Mouse (Mus musculus) hindbrain, embryonic 15.5 days (tissue): ENCODE data around the gene 4930512M02Rik. TPM values are rescaled to one million over a fixed set of nuclear protein-coding genes. Genes with fewer than 3 reads are reported as not detected.

Experiments used
- ATAC-seq: fragments of 200-750 bp; cut with Nextera tagmentation; 2 replicates; pipeline ENCODE4 v1.8.0; 2017; ENCODE audit warnings: low read depth, moderate number of reproducible peaks, moderate TSS enrichment; ENCODE audit not compliant: low FRiP score
- H3K27ac ChIP-seq: fragments of 300-500 bp; sonication (generic); replicated peaks from 2 replicates; pipeline ENCODE4 v1.5.1; 2015; ENCODE audit warnings: mild to moderate bottlenecking, inconsistent platforms
- H3K27me3 ChIP-seq: fragments of 300-500 bp; sonication (generic); 2 replicates; pipeline ENCODE4 v1.6.1; 2015; ENCODE audit warnings: control low read depth, inconsistent platforms
- H3K36me3 ChIP-seq: fragments of 300-500 bp; sonication (generic); 2 replicates; pipeline ENCODE4 v1.6.1; 2015; ENCODE audit warnings: control low read depth, inconsistent platforms
- H3K4me1 ChIP-seq: fragments of 300-500 bp; sonication (generic); replicated peaks from 2 replicates; pipeline ENCODE4 v1.6.1; 2015; ENCODE audit warnings: control low read depth, inconsistent platforms
- H3K4me2 ChIP-seq: fragments of 300-500 bp; sonication (generic); 2 replicates; pipeline ENCODE4 v1.6.1; 2015; ENCODE audit warnings: moderate library complexity, mild to moderate bottlenecking, inconsistent platforms
- H3K4me3 ChIP-seq: fragments of 300-500 bp; sonication (generic); 2 replicates; pipeline ENCODE4 v1.5.1; 2015; ENCODE audit warnings: mild to moderate bottlenecking, inconsistent platforms
- H3K9ac ChIP-seq: fragments of 300-500 bp; sonication (generic); 2 replicates; pipeline ENCODE4 v1.6.1; 2015; ENCODE audit warnings: inconsistent platforms
- H3K9me3 ChIP-seq: fragments of 300-500 bp; sonication (generic); 2 replicates; pipeline ENCODE4 v1.6.1; 2016; ENCODE audit warnings: control low read depth, inconsistent platforms
- WGBS: fragments of 180-500 bp; shearing (Covaris S2); methylation state at CpG from one replicate; pipeline ENCODE4 v1.1.7; 2015; 5-methylcytosine and 5-hydroxymethylcytosine counted together
- polyA plus RNA-seq: library from polyadenylated mRNA; unstranded; fragments of >200 nt; fragmentation: Nextera tagmentation; extraction: Ambion mirVana; gene quantifications from 2 replicates; pipeline ENCODE4 v1.2.1, GENCODE M21; 2015

4930512M02Rik gene
- polyA plus RNA-seq, 1 experiment from 2014 or later: not detected

DNA sequence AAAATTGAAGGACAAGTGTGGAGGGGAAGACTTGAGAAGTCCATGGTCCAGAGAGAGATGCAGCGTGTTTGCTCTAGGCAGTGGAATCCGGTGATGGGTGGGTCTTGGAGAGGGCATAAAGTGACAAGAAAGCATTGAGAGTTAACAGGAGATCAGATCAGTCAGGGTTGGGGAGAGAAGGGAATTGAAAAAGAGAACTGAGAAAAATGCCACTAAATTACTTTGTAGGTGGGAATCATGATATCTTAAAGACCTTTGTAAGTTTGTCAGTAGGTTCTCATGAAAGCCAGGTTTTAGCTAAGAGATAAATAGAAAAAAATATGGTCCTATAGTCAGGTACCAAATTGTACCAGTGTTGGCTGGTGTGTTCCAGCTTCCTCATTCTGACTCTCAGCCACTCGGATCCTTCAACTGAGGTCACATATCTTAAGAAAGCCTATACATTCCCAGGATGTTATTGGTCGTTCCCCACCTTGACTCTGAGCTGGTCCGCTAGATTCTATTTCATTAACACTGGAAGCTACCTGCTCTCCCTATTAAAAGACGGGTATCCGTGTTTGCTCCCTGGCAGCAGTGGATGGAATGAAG, 68.4 kb downstream of the 4930512M02Rik start:
- ATAC-seq: no peak
- Histone ChIP-seq H3K4me1 (no peaks in the 10 kb centered on the region), H3K36me3 (no peaks in the 10 kb centered on the region), H3K27me3 (no peaks in the 10 kb centered on the region), H3K27ac (no peak overlapping the region), H3K4me3 (no peak overlapping the region), H3K9me3 (no peaks in the 10 kb centered on the region), H3K9ac (no peak overlapping the region), H3K4me2 (no peak overlapping the region)
- 90% methylated on average over 7 of the region's 7 CpGs for WGBS

DNA sequence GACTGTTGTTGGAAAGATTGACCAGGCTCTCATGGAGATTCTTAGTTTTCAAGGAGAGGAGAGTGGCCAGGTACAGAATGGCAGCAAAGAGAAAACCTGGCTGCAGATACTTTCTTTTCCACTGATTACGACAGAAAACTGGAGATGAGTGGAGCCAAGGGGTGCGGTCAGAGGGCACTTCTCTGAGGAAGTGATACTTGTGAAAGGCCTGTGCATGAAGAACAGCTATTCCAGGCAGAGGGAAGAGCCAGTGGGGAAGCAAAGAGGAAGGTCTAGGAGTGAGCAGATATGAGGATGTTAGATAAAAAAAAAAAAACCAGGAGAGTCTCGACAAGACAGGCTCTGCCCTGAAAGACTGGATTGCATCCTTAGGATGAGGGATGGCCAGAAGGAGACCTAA, 69.0 kb downstream of the 4930512M02Rik start:
- Histone ChIP-seq H3K4me1 (no peaks in the 10 kb centered on the region), H3K36me3 (no peaks in the 10 kb centered on the region), H3K9ac (no peak overlapping the region), H3K27ac (no peak overlapping the region), H3K4me3 (no peak overlapping the region), H3K27me3 (no peaks in the 10 kb centered on the region), H3K9me3 (no peaks in the 10 kb centered on the region), H3K4me2 (no peak overlapping the region)
- ATAC-seq: no peak
- WGBS: 87% methylated on average over 3 of the region's 3 CpGs

DNA sequence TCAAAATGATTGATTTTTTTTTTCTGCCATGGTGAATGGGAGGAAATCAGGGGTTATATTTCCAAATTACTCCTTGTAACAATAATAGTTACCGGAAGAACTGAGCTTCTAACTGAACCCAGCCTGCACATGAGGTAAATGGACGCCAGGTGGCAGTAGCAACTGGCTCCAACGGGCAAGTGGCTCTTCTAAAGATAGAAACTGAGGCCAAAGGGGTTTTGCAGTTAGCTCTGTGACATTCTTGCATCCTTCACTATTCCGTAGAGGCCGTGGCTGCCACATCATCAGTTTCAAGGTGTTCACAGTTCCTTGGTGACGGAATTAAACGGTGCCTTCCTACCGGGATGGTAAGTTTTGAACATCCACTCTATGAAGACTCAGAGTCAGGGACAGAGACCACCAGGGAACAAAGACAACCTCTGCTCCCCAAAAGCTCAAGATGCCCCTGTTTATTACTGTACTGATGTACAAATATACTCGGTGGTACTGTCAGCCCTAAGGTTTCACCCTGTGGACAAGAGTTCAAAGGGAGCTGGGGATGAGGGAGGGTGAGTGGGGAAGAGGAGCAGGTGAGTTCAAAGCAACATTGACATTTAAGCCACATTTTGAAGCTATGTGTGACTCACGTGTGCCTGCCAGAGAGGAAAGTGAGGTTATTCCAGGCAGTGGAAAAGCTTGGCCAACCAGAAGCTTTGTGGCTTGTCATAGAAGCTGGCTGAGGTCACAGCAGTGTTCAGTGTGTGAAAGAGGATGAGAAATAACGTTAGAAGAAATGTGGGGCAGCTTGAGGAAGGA, 70.3 kb downstream of the 4930512M02Rik start:
- Histone ChIP-seq H3K9me3 (no peaks in the 10 kb centered on the region), H3K27me3 (no peaks in the 10 kb centered on the region), H3K27ac (no peak overlapping the region), H3K4me1 (no peaks in the 10 kb centered on the region), H3K4me3 (no peak overlapping the region), H3K4me2 (no peak overlapping the region), H3K9ac (no peak overlapping the region), H3K36me3 (no peaks in the 10 kb centered on the region)
- 47% methylated on average over 11 of the region's 11 CpGs for WGBS
- no peak for ATAC-seq

DNA sequence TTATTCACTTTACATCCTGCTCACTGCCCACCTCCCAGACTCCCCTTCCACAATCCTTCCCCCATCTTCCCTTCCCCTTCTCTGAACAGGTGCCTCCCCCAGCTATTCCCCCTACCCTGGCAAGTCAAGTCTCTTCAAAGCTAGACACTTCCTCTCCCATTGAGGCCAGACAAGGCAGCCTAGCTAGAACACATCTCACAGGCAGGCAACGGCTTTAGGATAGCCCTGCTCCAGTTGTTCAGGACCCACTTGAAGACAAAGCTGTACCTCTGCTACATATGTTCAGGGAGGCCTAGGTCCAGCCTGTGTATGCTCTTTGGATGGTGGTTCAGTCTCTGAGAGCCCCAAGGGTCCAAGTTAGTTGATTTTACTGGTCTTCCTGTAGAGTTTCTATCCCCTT, 71.4 kb downstream of the 4930512M02Rik start:
- no peaks in the 10 kb centered on the region for H3K9me3 ChIP-seq

DNA sequence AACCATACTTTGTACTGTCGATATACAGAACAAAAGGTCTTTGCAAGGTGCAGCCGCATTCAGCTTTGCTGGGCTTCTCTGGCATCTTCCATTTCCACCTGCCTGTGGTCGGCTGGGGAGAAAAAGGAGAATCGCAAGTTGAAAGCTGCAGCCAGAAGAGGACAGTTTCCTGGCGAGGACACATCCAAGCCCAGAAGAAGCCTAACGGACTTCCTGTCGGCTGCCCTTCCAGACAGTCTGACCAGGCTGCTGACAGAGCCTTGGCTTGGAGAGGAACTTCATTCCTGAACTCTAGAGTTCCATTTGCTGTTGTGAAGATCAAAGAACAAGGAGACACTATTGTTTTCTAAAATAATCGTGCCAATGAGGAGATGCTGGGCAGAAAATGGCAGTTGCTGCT, 72.1 kb downstream of the 4930512M02Rik start:
- Histone ChIP-seq H3K36me3 (no peaks in the 10 kb centered on the region), H3K4me3 (no peak overlapping the region), H3K27me3 (no peaks in the 10 kb centered on the region), H3K9me3 (no peaks in the 10 kb centered on the region), H3K9ac (no peak overlapping the region), H3K27ac (no peak overlapping the region), H3K4me1 (no peaks in the 10 kb centered on the region), H3K4me2 (no peak overlapping the region)
- ATAC-seq: no peak
- WGBS: 80% methylated on average over 8 of the region's 8 CpGs

More for the DNA sequence above, 71.4 kb downstream of the 4930512M02Rik start:
- Histone ChIP-seq H3K4me1 (no peaks in the 10 kb centered on the region), H3K27me3 (no peaks in the 10 kb centered on the region), H3K9ac (no peak overlapping the region), H3K36me3 (no peaks in the 10 kb centered on the region), H3K4me2 (no peak overlapping the region), H3K4me3 (no peak overlapping the region), H3K27ac (no peak overlapping the region)
- ATAC-seq: no peak
- WGBS: 89% methylated on average over 1 of the region's 1 CpGs

DNA sequence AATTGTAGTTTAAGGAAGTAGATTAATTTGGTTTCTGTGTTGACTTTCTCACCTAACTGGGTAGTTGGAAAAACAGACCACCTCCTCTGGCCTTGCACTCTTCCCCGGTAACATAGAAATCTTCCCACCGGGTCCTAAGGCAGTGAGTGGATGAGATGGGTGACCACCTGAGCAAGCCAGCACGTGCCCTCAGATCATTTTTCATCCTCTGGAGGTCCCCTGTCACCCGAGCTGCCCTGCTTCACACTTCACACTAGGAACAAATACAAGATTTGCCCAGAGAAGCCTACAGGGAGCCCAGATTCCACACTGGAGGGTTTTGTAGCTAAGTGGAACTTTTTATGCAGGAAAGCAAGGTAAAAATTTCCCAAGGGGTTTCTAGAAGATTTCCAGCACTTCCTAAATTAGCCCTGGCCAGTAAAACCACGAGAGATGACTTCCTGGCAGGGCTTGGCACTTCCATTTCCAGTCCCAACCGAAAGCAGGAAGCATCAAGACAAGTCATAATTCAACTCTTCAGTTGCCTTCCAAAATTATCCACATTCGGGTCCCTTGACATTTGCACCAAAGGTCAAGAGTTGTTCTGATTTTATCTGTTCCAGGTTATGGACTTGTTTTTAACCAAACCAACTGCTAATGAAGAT, 79.9 kb downstream of the 4930512M02Rik start:
- no peak for ATAC-seq
- no peak overlapping the region for H3K4me2 ChIP-seq
- H3K9ac ChIP-seq: no peak overlapping the region
- no peaks in the 10 kb centered on the region for H3K27me3 ChIP-seq
- no peaks in the 10 kb centered on the region for H3K36me3 ChIP-seq
- H3K27ac ChIP-seq: no peak overlapping the region
- H3K9me3 ChIP-seq: no peaks in the 10 kb centered on the region
- no peaks in the 10 kb centered on the region for H3K4me1 ChIP-seq
- 79% methylated on average over 7 of the region's 7 CpGs for whole genome bisulfite sequencing
- H3K4me3 ChIP-seq: no peak overlapping the region

DNA sequence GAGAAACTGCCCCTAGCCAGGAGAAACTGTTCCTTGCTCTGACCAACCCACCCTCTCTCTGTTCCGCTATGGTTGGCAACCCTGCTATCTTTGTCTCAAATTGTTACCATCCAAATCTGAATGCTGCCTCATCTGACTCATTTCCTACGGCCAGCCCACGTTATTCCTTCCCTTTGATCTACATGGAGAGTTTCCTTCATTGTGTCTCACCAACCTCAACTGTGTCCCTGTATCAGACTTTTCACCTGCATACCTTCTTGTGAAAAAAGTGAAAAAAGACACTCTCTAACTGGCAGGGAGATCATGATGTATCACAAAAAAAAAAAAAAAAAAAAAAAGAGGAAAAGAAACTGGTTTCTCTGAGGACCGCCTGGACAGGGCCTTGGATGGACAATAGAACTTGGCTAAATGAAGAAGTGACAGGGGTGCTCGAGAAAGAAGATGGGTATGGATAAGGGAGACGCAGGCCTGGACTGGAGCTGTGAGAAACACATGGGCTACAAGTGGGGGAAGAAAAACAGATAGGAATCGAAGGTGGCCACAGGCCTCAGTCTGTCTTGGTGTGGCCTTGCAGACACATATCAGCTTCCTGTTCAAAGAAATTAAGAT, 80.6 kb downstream of the 4930512M02Rik start:
- no peak overlapping the region for H3K9ac ChIP-seq
- WGBS: 90% methylated on average over 7 of the region's 7 CpGs
- no peaks in the 10 kb centered on the region for H3K36me3 ChIP-seq
- H3K27me3 ChIP-seq: no peaks in the 10 kb centered on the region
- H3K4me3 ChIP-seq: no peak overlapping the region
- H3K27ac ChIP-seq: no peak overlapping the region
- no peak overlapping the region for H3K4me2 ChIP-seq
- H3K4me1 ChIP-seq: no peaks in the 10 kb centered on the region
- ATAC-seq: no peak
- H3K9me3 ChIP-seq: no peaks in the 10 kb centered on the region

DNA sequence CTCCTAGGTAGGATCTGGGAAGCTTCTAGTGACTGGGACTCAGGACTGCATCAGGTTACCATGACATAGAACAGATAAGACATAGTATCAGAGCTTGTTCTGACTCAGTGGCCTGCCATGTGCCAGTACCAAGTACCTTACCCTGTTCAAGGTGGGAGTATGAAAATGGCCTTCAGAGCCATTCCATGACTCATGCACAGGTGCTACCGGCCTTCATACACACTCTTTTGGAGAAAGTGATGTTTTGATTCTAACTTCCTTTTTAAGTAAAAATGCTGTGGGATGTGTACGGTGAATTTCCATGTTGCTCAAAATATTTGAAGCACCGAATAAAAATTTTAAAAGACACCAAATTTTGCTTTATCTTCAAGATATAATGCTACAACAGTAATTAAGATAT, 81.7 kb downstream of the 4930512M02Rik start:
- no peak for ATAC-seq
- no peaks in the 10 kb centered on the region for H3K4me1 ChIP-seq
- WGBS: 93% methylated on average over 3 of the region's 3 CpGs

More for the DNA sequence above, 81.7 kb downstream of the 4930512M02Rik start:
- H3K27ac ChIP-seq: no peak overlapping the region
- H3K9ac ChIP-seq: no peak overlapping the region
- no peak overlapping the region for H3K4me3 ChIP-seq
- no peaks in the 10 kb centered on the region for H3K27me3 ChIP-seq
- no peak overlapping the region for H3K4me2 ChIP-seq
- no peaks in the 10 kb centered on the region for H3K36me3 ChIP-seq
- no peaks in the 10 kb centered on the region for H3K9me3 ChIP-seq

Other genes with a start within 250 kb of the 4930512M02Rik start
- 0.16 and 0.35 TPM in 2 replicates for gene Spata48, start 165.7 kb downstream of the 4930512M02Rik start, polyA plus RNA-seq
- gene Zpbp, start 165.4 kb downstream of the 4930512M02Rik start, polyA plus RNA-seq: 1.1 and 1.9 TPM in 2 replicates
- 0.94 and 1.2 TPM in 2 replicates for gene Ikzf1, start 57.2 kb upstream of the 4930512M02Rik start, polyA plus RNA-seq
- gene Fignl1, start 181.1 kb upstream of the 4930512M02Rik start, polyA plus RNA-seq: 12.0 and 14.5 TPM in 2 replicates